Mouse (Mus musculus) common myeloid progenitor, adult 5-6 weeks (primary cell): ENCODE measurements around the gene Gfra1. TPM values are rescaled to one million over a fixed set of nuclear protein-coding genes. Genes with fewer than 3 reads are reported as not detected.

ENCODE experiments used
- ATAC-seq: replicated peaks from 2 replicates; pipeline ENCODE4 v1.8.0; 2016; ENCODE audit warnings: low read depth, mild to moderate bottlenecking, moderate TSS enrichment, inconsistent platforms; ENCODE audit not compliant: poor library complexity, severe bottlenecking
- total RNA-seq: library from RNA; stranded (forward); fragments of 200-1000, 187-1606 nt; gene quantifications from 2 replicates; pipeline ENCODE4 v1.2.3, GENCODE M21; 2017

Gfra1 gene
- total RNA-seq, 1 experiment from 2014 or later = 0.09 TPM

GRCm38 (mm10) chr19:58193733-58194456 is 261.8 kb downstream of the Gfra1 start:
- peak; percentile 73 for ATAC-seq

DNA sequence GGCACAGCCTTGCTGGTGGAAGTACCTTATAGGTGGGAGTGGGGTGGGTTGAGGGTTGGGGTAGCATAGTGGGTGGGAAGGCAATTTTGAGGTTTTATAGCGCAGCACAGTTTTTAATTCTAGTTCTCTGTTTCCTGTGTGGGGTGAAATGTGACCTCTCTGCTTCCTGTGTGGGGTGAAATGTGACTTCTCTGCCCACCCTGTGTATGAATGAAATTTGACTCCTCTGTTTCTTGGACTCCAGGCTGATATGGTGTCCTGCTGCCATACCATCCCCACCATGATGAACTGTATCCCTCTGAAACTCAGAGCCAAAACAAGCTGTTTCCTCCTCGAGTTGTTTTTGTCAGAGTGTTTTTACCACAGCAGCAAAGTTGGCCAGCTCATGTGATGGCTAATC is 264.8 kb downstream of the Gfra1 start:
- ATAC-seq = peak; percentile 62

- ATAC-seq = no peak
These were observed 269.2 kb downstream of the Gfra1 start for GRCm38 (mm10) chr19:58186558-58186957.

Other genes starting within 250 kb of the Gfra1 start
- not detected in 2 replicates for gene Ccdc172, start 56.1 kb upstream of the Gfra1 start, total RNA-seq
- not detected in 2 replicates for gene Pnlip, start 196.6 kb upstream of the Gfra1 start, total RNA-seq